Mouse (Mus musculus): ENCODE measurements around the gene Atoh8. TPM values are rescaled to one million over a fixed set of nuclear protein-coding genes. Genes with fewer than 3 reads are reported as not detected.

Atoh8 gene
- total and polyA plus RNA-seq, 3 experiments, result 0.23 to 5.0 (median 1.6) TPM

DNA sequence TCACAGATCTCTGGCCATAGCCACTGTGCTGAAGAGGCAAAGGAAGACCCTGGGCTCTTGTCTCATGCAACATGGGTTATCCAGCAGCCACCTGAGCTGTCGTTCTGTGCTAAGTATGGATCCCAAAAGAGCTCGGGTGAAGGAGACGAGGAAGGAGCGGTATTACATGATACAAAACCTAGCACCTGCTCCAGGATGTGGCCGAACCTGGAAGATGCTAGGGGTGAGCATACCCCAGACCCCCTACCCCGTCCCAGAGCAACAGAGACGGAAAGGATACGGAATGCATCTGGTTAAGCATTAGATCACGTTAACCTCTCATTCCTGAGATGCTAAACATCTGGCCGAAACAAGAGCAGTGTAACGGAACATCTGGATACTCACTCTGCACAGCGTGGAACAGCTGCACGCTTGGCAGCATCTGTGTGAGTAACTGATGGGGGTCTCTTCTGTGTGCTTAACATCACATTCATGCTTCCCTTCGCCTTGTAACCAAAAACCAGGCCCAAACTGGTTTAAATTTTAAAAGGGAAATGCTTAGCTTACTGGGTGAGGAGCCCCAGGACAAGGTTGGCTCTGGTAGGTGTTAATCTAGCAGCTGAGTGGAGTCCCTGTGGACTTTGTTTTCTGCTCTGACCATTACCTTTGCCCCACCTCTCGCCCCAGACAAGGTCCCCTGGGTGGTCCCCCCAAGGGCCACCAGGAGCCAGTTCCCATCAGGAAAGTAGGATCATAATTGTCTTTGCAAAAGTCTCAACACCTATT is 13.0 kb upstream of the Atoh8 start:
- Histone ChIP-seq H3K9me3 (replicated peaks; ENCODE audit: low read length) (no peaks in the 10 kb centered on the region), H3K27ac (ENCODE audit: insufficient read depth, low read depth) (no peak overlapping the region), H3K27me3 (replicated peaks) (peaks cover 49% of the 10 kb centered on the region), H3K79me2 (replicated peaks; ENCODE audit: control insufficient read depth, extremely low read depth, insufficient read depth, poor library complexity, severe bottlenecking) (no peaks in the 10 kb centered on the region), H3K9ac (ENCODE audit: insufficient read depth, low read depth) (no peak overlapping the region), H3K4me1 (ENCODE audit: control insufficient read depth in 1 of 2, insufficient read depth in 2 of 2) (peaks cover 2 to 26% of the 10 kb centered on the region in 2 experiments; a peak in 2 of 4 replicates), H3K36me3 (replicated peaks in 1 of 2; ENCODE audit: control insufficient read depth in 1 of 2, insufficient read depth in 1 of 2, low read length in 1 of 2) (no peaks in the 10 kb centered on the region), H3K4me2 (ENCODE audit: insufficient read depth, low read depth, poor library complexity, severe bottlenecking) (no peak overlapping the region), H3K4me3 (replicated peaks in 1 of 3; ENCODE audit: low read depth in 2 of 3, low read length in 2 of 3, poor library complexity in 1 of 3) (no peak overlapping the region)
- dilution Hi-C loops (cut with MboI; ENCODE audit: extremely low pct_ligation_motif_present, extremely low pct_unique_long_range_greater_than_20kb, low sequenced_read_pairs) (no loop called here), in situ Hi-C loops (cut with MboI; ENCODE audit: low pct_ligation_motif_present, low pct_unique_long_range_greater_than_20kb, low sequenced_read_pairs) (no loop called here)
- TF ChIP-seq ZC3H11A (IDR thresholded peaks at IDR 0.05; ENCODE audit: low read depth, low read length), result no peak
- TF ChIP-seq E2F4 (IDR thresholded peaks at IDR 0.05; ENCODE audit: insufficient replicate concordance, low read depth, low read length), result no peak
- no peak for TF ChIP-seq IRF4 (IDR thresholded peaks at IDR 0.05; ENCODE audit: low read depth, low read length)
- no peak for TF ChIP-seq MEF2A (IDR thresholded peaks at IDR 0.05; ENCODE audit: borderline replicate concordance, low read depth, low read length)
- no peak for TF ChIP-seq MAFK (IDR thresholded peaks at IDR 0.05; ENCODE audit: insufficient replicate concordance, low read length)
- no peak for TF ChIP-seq USF2 (conservative IDR thresholded peaks at IDR 0.05; ENCODE audit: low read depth, low read length)
- TF ChIP-seq JUN (IDR thresholded peaks at IDR 0.05; ENCODE audit: insufficient read depth, low read depth, low read length), result no peak
- TF ChIP-seq HCFC1 (IDR thresholded peaks at IDR 0.05; ENCODE audit: low read depth, low read length), result no peak
- no peak for TF ChIP-seq MAX (IDR thresholded peaks at IDR 0.05; ENCODE audit: low read length)
- no peak for TF ChIP-seq EP300 (IDR thresholded peaks at IDR 0.05; ENCODE audit: low read length)
- no peak for TF ChIP-seq BHLHE40 (IDR thresholded peaks at IDR 0.05; ENCODE audit: low read depth, low read length)
- TF ChIP-seq SMC3 (IDR thresholded peaks at IDR 0.05; ENCODE audit: low read depth, low read length), result no peak
- no peak for TF ChIP-seq CHD2 (IDR thresholded peaks at IDR 0.05; ENCODE audit: low read length)
- no peak for TF ChIP-seq CTCF (conservative IDR thresholded peaks at IDR 0.05 in 1 of 2, IDR thresholded peaks at IDR 0.05 in 1 of 2; ENCODE audit: low read depth in 2 of 2, low read length in 2 of 2)
- no peak for TF ChIP-seq JUND (conservative IDR thresholded peaks at IDR 0.05; ENCODE audit: low read depth, low read length)
- no peak for TF ChIP-seq ZMIZ1 (IDR thresholded peaks at IDR 0.05; ENCODE audit: low read depth, low read length)
- TF ChIP-seq USF1 (IDR thresholded peaks at IDR 0.05; ENCODE audit: low read depth, low read length), result no peak
- no peak for DNase-seq (ENCODE audit: extremely low read depth)

GRCm38 (mm10) chr6:72246303-72246702 is 10.9 kb upstream of the Atoh8 start:
- in situ Hi-C loops (cut with MboI; ENCODE audit: low pct_ligation_motif_present, low pct_unique_long_range_greater_than_20kb, low sequenced_read_pairs) (no loop called here), dilution Hi-C loops (cut with MboI; ENCODE audit: extremely low pct_ligation_motif_present, extremely low pct_unique_long_range_greater_than_20kb, low sequenced_read_pairs) (no loop called here)
- Histone ChIP-seq H3K4me1 (ENCODE audit: control insufficient read depth in 1 of 2, insufficient read depth in 2 of 2) (peaks cover 9 to 39% of the 10 kb centered on the region in 2 experiments; a peak in 3 of 4 replicates), H3K4me2 (ENCODE audit: insufficient read depth, low read depth, poor library complexity, severe bottlenecking) (no peak overlapping the region), H3K4me3 (replicated peaks in 1 of 3; ENCODE audit: low read depth in 2 of 3, low read length in 2 of 3, poor library complexity in 1 of 3) (no peak overlapping the region), H3K27ac (ENCODE audit: insufficient read depth, low read depth) (no peak overlapping the region), H3K79me2 (replicated peaks; ENCODE audit: control insufficient read depth, extremely low read depth, insufficient read depth, poor library complexity, severe bottlenecking) (no peaks in the 10 kb centered on the region), H3K9ac (ENCODE audit: insufficient read depth, low read depth) (no peak overlapping the region), H3K9me3 (replicated peaks; ENCODE audit: low read length) (no peaks in the 10 kb centered on the region), H3K36me3 (replicated peaks in 1 of 2; ENCODE audit: control insufficient read depth in 1 of 2, insufficient read depth in 1 of 2, low read length in 1 of 2) (no peaks in the 10 kb centered on the region), H3K27me3 (replicated peaks) (peaks cover 64% of the 10 kb centered on the region)
- no peak for DNase-seq (ENCODE audit: extremely low read depth)
- TF ChIP-seq GABPA (IDR thresholded peaks at IDR 0.05; ENCODE audit: insufficient replicate concordance, low read depth, low read length) (no peak), MAFK (IDR thresholded peaks at IDR 0.05; ENCODE audit: insufficient replicate concordance, low read length) (no peak), ELF1 (IDR thresholded peaks at IDR 0.05; ENCODE audit: low read depth, low read length) (0 out of 2 replicates have a peak, but pooled peaks have one; percentile 27), JUND (conservative IDR thresholded peaks at IDR 0.05; ENCODE audit: low read depth, low read length) (no peak), BHLHE40 (IDR thresholded peaks at IDR 0.05; ENCODE audit: low read depth, low read length) (no peak), USF1 (IDR thresholded peaks at IDR 0.05; ENCODE audit: low read depth, low read length) (no peak)

Measured in CH12.LX (cell line).